Comparison of ENCODE assay signal across 8 mouse cellular contexts in genomic region chr5:92138093-92138621, GRCm38 (mm10). TPM values are rescaled to one million over a fixed set of nuclear protein-coding genes. Genes with fewer than 3 reads are reported as not detected.
A peak's percentile ranks its signal among the peaks of the same experiment; 100 is the strongest.
DNase-seq lines count a peak whose midpoint lies in the region; ATAC-seq and TF ChIP-seq lines count a peak whose summit lies in the region.

No protein-coding gene starts in this region.

- H3K4me1 ChIP-seq in brown adipose tissue, adult 24 weeks (ENCODE audit: control insufficient read depth, insufficient read depth, insufficient read length, low read length), result peaks cover 10% of the 10 kb centered on the region; the same call in 1 of the 2 replicates
- H3K4me1 ChIP-seq in hindbrain, embryonic 15.5 days (replicated peaks), result peaks cover 34% of the 10 kb centered on the region
- H3K4me1 ChIP-seq in liver, adult 2 months (ENCODE audit: control insufficient read depth, insufficient read depth, low read length), result peaks cover 12% of the 10 kb centered on the region
- H3K4me1 ChIP-seq in midbrain, embryonic 15.5 days, result peaks cover 33% of the 10 kb centered on the region

- H3K4me3 ChIP-seq in left cerebral cortex, adult 2 months, result peak overlapping the region; percentile 99
- peak overlapping the region; percentile 67 for H3K4me3 ChIP-seq in brown adipose tissue, adult 24 weeks (ENCODE audit: insufficient read depth, low read depth, low read length)
- peak overlapping the region; percentile 82 for H3K4me3 ChIP-seq in hindbrain, embryonic 15.5 days
- H3K4me3 ChIP-seq in liver, adult 2 months (ENCODE audit: insufficient read depth, low read depth, low read length), result peak overlapping the region; percentile 97
- H3K4me3 ChIP-seq in midbrain, embryonic 15.5 days, result peak overlapping the region; percentile 97

- H3K27ac ChIP-seq in left cerebral cortex, adult 2 months, result peak overlapping the region; percentile 88
- H3K27ac ChIP-seq in brown adipose tissue, adult 24 weeks (replicated peaks; ENCODE audit: low read depth, low read length), result peak overlapping the region; percentile 22; the same call in 1 of the 2 replicates
- peak overlapping the region; percentile 87 for H3K27ac ChIP-seq in hindbrain, embryonic 15.5 days (replicated peaks)
- peak overlapping the region; percentile 81 for H3K27ac ChIP-seq in liver, adult 2 months (replicated peaks; ENCODE audit: insufficient read depth, low read depth, low read length)
- H3K27ac ChIP-seq in midbrain, embryonic 15.5 days, result peak overlapping the region; percentile 84

- TF ChIP-seq CTCF in left cerebral cortex, adult 2 months (IDR thresholded peaks at IDR 0.05), result no peak; the same call in 1 of the 2 replicates
- no peak for TF ChIP-seq CTCF in liver, adult 2 months (IDR thresholded peaks at IDR 0.05; ENCODE audit: low read depth, low read length)

- peak; percentile 80 for ATAC-seq in hindbrain, embryonic 15.5 days (ENCODE audit: low FRiP score, low read depth)
- ATAC-seq in midbrain, embryonic 15.5 days (replicated peaks), result peak; percentile 83

- peak; percentile 33 to 47 for DNase-seq in left cerebral cortex, adult 2 months (ENCODE audit: extremely low spot score in 1 of 2, low spot score in 2 of 2)
- DNase-seq in left cerebral cortex, adult 11 months (ENCODE audit: low spot score), result no peak
- DNase-seq in frontal cortex, postnatal 10 days (ENCODE audit: low spot score in 2 of 2), result peak; percentile 25 to 44
- peak; percentile 61 for DNase-seq in liver, adult 2 months (ENCODE audit: extremely low read depth, low read depth, low spot score)
- DNase-seq in testis, postnatal 14 days (ENCODE audit: low spot score), result peak; percentile 54

- no peaks in the 10 kb centered on the region for H3K27me3 ChIP-seq in hindbrain, embryonic 15.5 days
- H3K27me3 ChIP-seq in liver, adult 2 months (ENCODE audit: control insufficient read depth, insufficient read depth, low read length), result no peaks in the 10 kb centered on the region
- no peaks in the 10 kb centered on the region for H3K27me3 ChIP-seq in midbrain, embryonic 15.5 days (replicated peaks)

- H3K79me2 ChIP-seq in liver, adult 2 months (ENCODE audit: control insufficient read depth, insufficient read depth, low read length), result peaks cover 27% of the 10 kb centered on the region; the same call in 1 of the 2 replicates

- TF ChIP-seq POLR2A in liver, adult 2 months (IDR thresholded peaks at IDR 0.05; ENCODE audit: extremely low read depth, insufficient read depth, low read length), result no peak

- intact Hi-C loops in left cerebral cortex, adult 2 months (cut with DNase I), result loop anchor here (5.0 kb wide), 1 partner anchor 176 kb away; the partner anchor contains the start of gene Rchy1

- H3K9me3 ChIP-seq in hindbrain, embryonic 15.5 days, result no peaks in the 10 kb centered on the region
- no peaks in the 10 kb centered on the region for H3K9me3 ChIP-seq in midbrain, embryonic 15.5 days

- 0% methylated on average over 30 of the region's 43 CpGs for WGBS in hindbrain, embryonic 15.5 days
- under 1% methylated on average over 42 of the region's 43 CpGs for WGBS in liver, adult 2 months
- WGBS in midbrain, embryonic 15.5 days, result under 1% methylated on average over 43 of the region's 43 CpGs

- H3K9ac ChIP-seq in hindbrain, embryonic 15.5 days, result peak overlapping the region; percentile 81
- peak overlapping the region; percentile 97 for H3K9ac ChIP-seq in liver, adult 2 months (ENCODE audit: low read depth, low read length)
- peak overlapping the region; percentile 93 for H3K9ac ChIP-seq in midbrain, embryonic 15.5 days

- H3K4me2 ChIP-seq in hindbrain, embryonic 15.5 days, result peak overlapping the region; percentile 60
- peak overlapping the region; percentile 72 for H3K4me2 ChIP-seq in midbrain, embryonic 15.5 days

- H3K36me3 ChIP-seq in hindbrain, embryonic 15.5 days, result no peaks in the 10 kb centered on the region
- no peaks in the 10 kb centered on the region for H3K36me3 ChIP-seq in liver, adult 2 months (ENCODE audit: control insufficient read depth, insufficient read depth, low read length)
- no peaks in the 10 kb centered on the region for H3K36me3 ChIP-seq in midbrain, embryonic 15.5 days (replicated peaks)

RNA-seq across cellular contexts. Expression of gene Uso1, which starts 0.4 kb away (rescaled TPM):
- total RNA-seq in left cerebral cortex, adult 2 months (2021), result 10 to 100 TPM; 79.1 to 84.0 TPM
- polyA plus RNA-seq in brown adipose tissue, adult 24 weeks (2012; ENCODE audit: insufficient read depth, insufficient read length, missing spikeins), result 36.8 and 41.5 TPM in 2 replicates
- 38.7 and 44.6 TPM in 2 replicates for polyA plus RNA-seq in hindbrain, embryonic 15.5 days (2015; fragmentation: Nextera tagmentation; extraction: Ambion mirVana)
- total RNA-seq in liver, adult 2 months (2014; rRNA removed), result 44.7 and 46.6 TPM in 2 replicates
- polyA plus RNA-seq in liver, adult 2 months (2012; rRNA removed), result 20.4 and 22.2 TPM in 2 replicates
- 42.1 and 42.5 TPM in 2 replicates for polyA plus RNA-seq in midbrain, embryonic 15.5 days (2015; fragmentation: Nextera tagmentation; extraction: Ambion mirVana)

RNA-seq across cellular contexts. Expression of gene G3bp2, which starts 54.6 kb away (rescaled TPM):
- total RNA-seq in left cerebral cortex, adult 2 months (2021), result 100 to 1,000 TPM; 228 to 236 TPM
- polyA plus RNA-seq in brown adipose tissue, adult 24 weeks (2012; ENCODE audit: insufficient read depth, insufficient read length, missing spikeins), result 59.2 and 82.6 TPM in 2 replicates
- 325 and 337 TPM in 2 replicates for polyA plus RNA-seq in hindbrain, embryonic 15.5 days (2015; fragmentation: Nextera tagmentation; extraction: Ambion mirVana)
- total RNA-seq in liver, adult 2 months (2014; rRNA removed), result 29.5 and 37.3 TPM in 2 replicates
- 11.3 and 12.1 TPM in 2 replicates for polyA plus RNA-seq in liver, adult 2 months (2012; rRNA removed)
- polyA plus RNA-seq in midbrain, embryonic 15.5 days (2015; fragmentation: Nextera tagmentation; extraction: Ambion mirVana), result 330 and 368 TPM in 2 replicates

Comparison
In these comparisons a context has a peak if more than half of its experiments do, and no peak if none do; other contexts are left out.
1. H3K27ac ChIP-seq: peak in every context shown above with its lines; median percentile 88 in left cerebral cortex, adult 2 months; 87 in hindbrain, embryonic 15.5 days; 84 in midbrain, embryonic 15.5 days; 81 in liver, adult 2 months; 22 in brown adipose tissue, adult 24 weeks.